Mouse (Mus musculus) E14TG2a.4 (cell line): Measurements from ENCODE around the gene Ttll3.

Experiments
- H3K27me3 ChIP-seq: 2 replicates; pipeline ENCODE4 v1.6.1; 2014; ENCODE audit warnings: low read length, control low read depth; ENCODE audit not compliant: insufficient read depth
- H3K36me3 ChIP-seq: 2 replicates; pipeline ENCODE4 v1.6.1; 2014; ENCODE audit warnings: low read length, control low read depth; ENCODE audit not compliant: insufficient read depth
- H3K4me1 ChIP-seq: replicated peaks from 2 replicates; pipeline ENCODE4 v1.6.1; 2014; ENCODE audit warnings: low read depth, low read length, control low read depth
- H3K4me3 ChIP-seq: replicated peaks from 2 replicates; pipeline ENCODE4 v1.5.1; 2014; ENCODE audit warnings: mild to moderate bottlenecking, low read length
- H3K9me3 ChIP-seq: 2 replicates; pipeline ENCODE4 v1.6.1; 2014; ENCODE audit warnings: low read length, control low read depth
- CTCF ChIP-seq: conservative IDR thresholded peaks from 2 replicates; pipeline ENCODE4 v1.5.1; 2014; ENCODE audit warnings: low read length
- NANOG ChIP-seq: IDR thresholded peaks from 2 replicates; pipeline ENCODE4 v1.6.1; 2014; ENCODE audit warnings: borderline replicate concordance, low read length, mixed read lengths
- POU5F1 ChIP-seq: IDR thresholded peaks from 2 replicates; pipeline ENCODE4 v1.6.1; 2014; ENCODE audit warnings: low read length, borderline replicate concordance

Gene Ttll3

DNA sequence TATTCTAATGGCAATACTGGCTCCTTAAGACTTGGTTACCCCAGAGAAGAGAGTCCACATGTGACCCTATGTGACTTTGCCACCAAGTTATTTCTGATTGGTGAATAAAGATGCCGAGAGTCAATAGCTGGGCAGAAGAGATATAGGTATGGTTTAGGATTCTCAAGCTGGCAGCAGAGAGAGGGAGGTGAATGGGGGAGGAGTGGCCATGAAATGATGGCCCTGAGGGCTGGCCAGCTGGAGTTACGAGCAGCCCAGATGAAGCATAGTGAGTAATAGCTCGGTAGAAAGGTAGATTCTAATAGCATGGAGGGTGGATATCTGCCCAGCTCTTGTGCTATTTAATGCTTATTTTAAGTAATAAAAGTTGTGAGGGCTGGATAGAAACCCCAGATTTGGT lies 36.2 kb upstream of the Ttll3 start:
- H3K4me1 ChIP-seq, result peaks cover 36% of the 10 kb centered on the region
- H3K36me3 ChIP-seq, result no peaks in the 10 kb centered on the region
- TF ChIP-seq POU5F1 (no peak), CTCF (no peak), NANOG (no peak)
- H3K9me3 ChIP-seq, result no peaks in the 10 kb centered on the region
- H3K27me3 ChIP-seq, result no peaks in the 10 kb centered on the region
- H3K4me3 ChIP-seq, result no peak overlapping the region

DNA sequence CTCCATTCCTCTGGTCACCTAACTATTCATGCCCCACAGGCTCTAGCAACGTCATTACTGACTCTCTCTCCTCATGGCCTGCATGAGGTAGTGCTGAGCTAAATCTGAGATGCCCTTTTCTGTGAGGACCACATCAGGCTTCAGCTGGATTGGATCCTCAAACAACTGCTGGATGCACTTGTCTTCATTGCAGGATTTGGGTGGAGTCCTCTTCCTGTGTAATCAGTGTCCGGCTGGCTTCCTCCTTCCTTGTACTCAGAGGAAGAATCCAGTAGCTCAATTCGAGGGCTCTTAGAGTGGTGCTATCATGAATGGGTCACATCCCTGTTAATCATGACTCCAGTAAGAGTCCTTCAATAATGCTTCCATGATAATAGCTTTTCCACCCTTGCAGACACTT lies 35.4 kb upstream of the Ttll3 start:
- Histone ChIP-seq H3K9me3 (no peaks in the 10 kb centered on the region), H3K36me3 (no peaks in the 10 kb centered on the region), H3K4me1 (peaks cover 40% of the 10 kb centered on the region), H3K27me3 (no peaks in the 10 kb centered on the region), H3K4me3 (no peak overlapping the region)
- no peak for TF ChIP-seq NANOG
- TF ChIP-seq POU5F1, result no peak
- TF ChIP-seq CTCF, result no peak

GRCm38 (mm10) chr6:113361476-113361875 lies 27.6 kb upstream of the Ttll3 start:
- Histone ChIP-seq H3K36me3 (no peaks in the 10 kb centered on the region), H3K4me3 (no peak overlapping the region), H3K9me3 (no peaks in the 10 kb centered on the region), H3K27me3 (no peaks in the 10 kb centered on the region), H3K4me1 (peaks cover 42% of the 10 kb centered on the region)
- peak; percentile 36 for TF ChIP-seq CTCF
- TF ChIP-seq NANOG, result no peak
- TF ChIP-seq POU5F1, result no peak

GRCm38 (mm10) chr6:113362241-113362640 lies 26.8 kb upstream of the Ttll3 start:
- Histone ChIP-seq H3K27me3 (no peaks in the 10 kb centered on the region), H3K9me3 (no peaks in the 10 kb centered on the region), H3K36me3 (peaks cover 6% of the 10 kb centered on the region; the same call in 1 of the 2 replicates), H3K4me1 (peaks cover 50% of the 10 kb centered on the region), H3K4me3 (no peak overlapping the region)
- TF ChIP-seq POU5F1 (no peak), CTCF (no peak), NANOG (no peak)

DNA sequence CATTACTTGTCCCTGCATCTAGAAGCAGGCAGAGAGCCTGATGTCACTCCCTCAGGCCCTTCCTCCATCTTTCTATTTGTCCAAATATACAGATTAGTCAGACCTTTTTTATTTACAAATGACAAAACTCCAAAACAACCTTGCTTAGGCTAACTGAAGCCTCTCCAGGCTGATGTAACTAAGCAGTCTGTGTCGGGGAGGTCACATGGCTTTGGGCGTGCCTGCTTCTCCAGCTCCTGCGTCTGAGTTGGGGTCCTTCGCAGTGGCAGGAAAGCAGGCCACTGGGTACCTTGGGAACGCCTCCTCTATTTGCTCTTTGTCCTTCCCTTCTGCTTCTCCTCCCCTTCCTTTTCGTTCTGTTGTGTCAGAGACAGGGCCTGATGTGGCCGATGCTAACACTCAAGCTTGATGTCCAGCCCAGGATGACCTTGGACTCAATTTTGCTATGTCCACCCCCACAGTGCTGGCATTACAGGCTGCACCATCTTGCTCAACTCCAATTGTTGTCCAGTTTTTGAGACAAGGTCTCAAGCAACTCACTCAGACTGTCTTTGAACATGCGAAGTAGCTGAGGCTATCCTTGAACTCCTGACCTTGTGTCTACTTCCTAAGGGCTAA lies 24.4 kb upstream of the Ttll3 start:
- no peak for TF ChIP-seq CTCF
- TF ChIP-seq NANOG, result no peak
- TF ChIP-seq POU5F1, result no peak
- H3K36me3 ChIP-seq, result peaks cover 18% of the 10 kb centered on the region
- no peaks in the 10 kb centered on the region for H3K27me3 ChIP-seq
- no peaks in the 10 kb centered on the region for H3K9me3 ChIP-seq
- H3K4me3 ChIP-seq, result peak overlapping the region; percentile 26; the same call in 1 of the 2 replicates
- H3K4me1 ChIP-seq, result peaks cover 69% of the 10 kb centered on the region

DNA sequence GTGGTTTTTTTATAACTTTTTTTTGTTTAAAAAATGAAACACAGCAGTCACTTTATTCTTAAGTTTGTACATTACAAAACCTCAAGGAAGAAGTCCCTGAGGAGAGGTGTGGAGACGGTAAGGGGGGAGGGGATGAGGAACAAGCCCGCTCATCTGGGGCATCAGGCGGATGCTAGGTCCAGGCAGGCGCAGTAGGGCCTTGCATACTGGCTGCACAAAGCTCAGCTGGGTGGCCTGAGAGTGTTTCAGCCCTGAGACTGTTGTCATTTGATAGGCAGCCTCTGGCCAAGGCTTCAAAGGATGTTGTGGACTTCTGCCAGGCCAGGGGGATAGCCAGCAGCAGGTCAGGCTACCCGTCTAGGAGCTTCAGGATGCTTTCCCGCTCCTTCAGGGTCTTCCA lies 22.4 kb upstream of the Ttll3 start:
- H3K4me1 ChIP-seq, result peaks cover 76% of the 10 kb centered on the region
- peak overlapping the region; percentile 76 for H3K4me3 ChIP-seq
- peaks cover 38% of the 10 kb centered on the region for H3K36me3 ChIP-seq
- no peaks in the 10 kb centered on the region for H3K9me3 ChIP-seq
- H3K27me3 ChIP-seq, result no peaks in the 10 kb centered on the region
- TF ChIP-seq CTCF (no peak), POU5F1 (no peak), NANOG (no peak)

DNA sequence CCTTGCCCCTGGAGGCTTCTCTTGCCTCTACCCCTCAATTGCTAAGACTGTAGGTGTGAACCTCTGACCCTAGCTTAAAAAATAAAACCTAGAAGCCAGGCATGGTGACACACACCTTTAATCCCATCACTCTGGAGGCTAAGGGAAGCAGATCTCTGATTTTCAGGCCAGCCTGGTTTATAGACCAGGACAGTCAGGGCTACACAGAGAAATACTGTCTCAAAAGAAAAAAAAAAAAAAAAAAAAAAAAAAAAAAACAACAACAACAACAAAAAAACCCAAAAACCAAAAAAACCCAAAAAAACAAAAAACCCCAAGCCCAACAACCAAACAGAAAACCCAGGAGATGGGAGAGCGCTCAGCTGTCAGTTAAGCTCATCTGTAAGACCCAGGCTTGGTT lies 21.5 kb upstream of the Ttll3 start:
- Histone ChIP-seq H3K4me3 (peak overlapping the region; percentile 76), H3K4me1 (peaks cover 66% of the 10 kb centered on the region), H3K36me3 (peaks cover 48% of the 10 kb centered on the region), H3K9me3 (no peaks in the 10 kb centered on the region), H3K27me3 (no peaks in the 10 kb centered on the region)
- TF ChIP-seq CTCF, result no peak
- TF ChIP-seq NANOG, result no peak

DNA sequence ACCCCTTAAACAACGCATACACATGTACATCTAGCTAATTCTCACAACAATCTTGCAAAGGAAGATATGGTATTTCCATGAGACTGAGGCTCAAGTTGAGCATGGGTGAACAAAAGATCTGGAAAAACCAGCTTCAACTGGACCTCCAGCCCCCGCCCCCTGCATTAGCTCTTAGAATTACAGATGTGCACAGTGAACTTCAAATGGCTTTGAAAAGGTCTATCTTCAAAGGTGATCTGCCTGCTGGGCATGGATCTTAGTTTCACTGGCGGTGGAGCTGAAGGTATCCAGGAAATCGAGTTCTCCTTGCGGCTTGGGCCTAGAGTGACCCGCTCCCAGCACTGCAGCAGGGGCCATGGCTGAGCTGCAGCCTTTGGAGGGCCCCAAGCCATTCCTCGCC lies 20.9 kb upstream of the Ttll3 start:
- no peaks in the 10 kb centered on the region for H3K27me3 ChIP-seq

GRCm38 (mm10) chr6:113368577-113368976 lies 20.5 kb upstream of the Ttll3 start:
- H3K27me3 ChIP-seq, result no peaks in the 10 kb centered on the region
- H3K4me3 ChIP-seq, result peak overlapping the region; percentile 76
- TF ChIP-seq POU5F1, result no peak
- TF ChIP-seq CTCF, result no peak
- TF ChIP-seq NANOG, result no peak
- H3K4me1 ChIP-seq, result peaks cover 66% of the 10 kb centered on the region
- peaks cover 58% of the 10 kb centered on the region for H3K36me3 ChIP-seq
- H3K9me3 ChIP-seq, result no peaks in the 10 kb centered on the region

More for the DNA sequence above, 20.9 kb upstream of the Ttll3 start:
- H3K4me1 ChIP-seq, result peaks cover 66% of the 10 kb centered on the region
- peaks cover 53% of the 10 kb centered on the region for H3K36me3 ChIP-seq
- peak overlapping the region; percentile 76 for H3K4me3 ChIP-seq
- no peak for TF ChIP-seq CTCF
- TF ChIP-seq POU5F1, result no peak
- peak; percentile 34; the same call in 1 of the 2 replicates for TF ChIP-seq NANOG
- no peaks in the 10 kb centered on the region for H3K9me3 ChIP-seq
